Mouse (Mus musculus): ENCODE data around the gene Ticrr. TPM values are rescaled to one million over a fixed set of nuclear protein-coding genes. Genes with fewer than 3 reads are reported as not detected.

Ticrr gene
- polyA plus RNA-seq, 1 experiment: 1.9 TPM

DNA sequence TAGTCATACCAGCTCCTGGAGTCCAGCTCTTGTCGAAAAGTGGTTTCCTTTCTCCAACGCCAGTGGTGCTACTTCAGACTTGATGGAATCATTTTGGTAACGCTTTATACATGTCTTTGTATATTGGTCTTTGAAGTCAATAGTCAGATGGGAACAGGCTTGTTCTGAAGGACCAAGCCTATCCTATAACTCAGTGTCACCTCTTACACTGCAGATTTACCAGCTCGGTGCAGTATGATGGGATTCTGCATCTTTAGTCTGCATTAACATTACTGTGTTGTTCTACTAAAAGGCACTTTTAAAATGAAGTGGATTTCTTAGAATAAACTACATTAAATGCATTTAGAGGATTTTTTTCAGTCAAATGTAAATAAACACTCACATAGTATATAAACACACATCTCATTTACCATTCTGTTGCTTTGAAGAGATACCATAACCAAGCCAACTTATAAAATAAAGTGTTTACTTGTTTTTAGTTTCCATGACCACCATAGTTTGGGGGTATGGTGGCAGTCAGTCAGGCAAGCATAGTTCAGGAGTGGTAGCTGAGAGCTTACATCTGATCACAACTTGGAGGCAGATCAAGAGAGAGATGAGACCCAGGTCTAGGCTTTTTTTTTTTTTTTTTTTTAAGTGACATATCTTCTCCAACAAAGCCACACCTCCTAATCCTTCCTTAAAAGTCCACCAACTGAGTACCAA, 11.1 kb downstream of the Ticrr start:
- no peaks in the 10 kb centered on the region for H3K9me3 ChIP-seq
- no peak for TF ChIP-seq GATA1 (IDR thresholded peaks at IDR 0.05; ENCODE audit: borderline replicate concordance, low read length)
- no peak for TF ChIP-seq FLI1 (IDR thresholded peaks at IDR 0.05; ENCODE audit: low read length)
- H3K4me1 ChIP-seq: no peaks in the 10 kb centered on the region
- H3K4me3 ChIP-seq (replicated peaks): no peak overlapping the region
- peaks cover 88% of the 10 kb centered on the region for H3K36me3 ChIP-seq (replicated peaks; ENCODE audit: low read length)
- no peaks in the 10 kb centered on the region for H3K27me3 ChIP-seq (replicated peaks)

GRCm38 (mm10) chr7:79679186-79679585, 19.2 kb downstream of the Ticrr start:
- no peaks in the 10 kb centered on the region for H3K4me1 ChIP-seq
- no peaks in the 10 kb centered on the region for H3K9me3 ChIP-seq
- H3K4me3 ChIP-seq (replicated peaks): no peak overlapping the region
- peaks cover 93% of the 10 kb centered on the region for H3K36me3 ChIP-seq (replicated peaks; ENCODE audit: low read length)
- H3K27me3 ChIP-seq (replicated peaks): no peaks in the 10 kb centered on the region
- TF ChIP-seq GATA1 (IDR thresholded peaks at IDR 0.05; ENCODE audit: borderline replicate concordance, low read length) (no peak), FLI1 (IDR thresholded peaks at IDR 0.05; ENCODE audit: low read length) (no peak)

DNA sequence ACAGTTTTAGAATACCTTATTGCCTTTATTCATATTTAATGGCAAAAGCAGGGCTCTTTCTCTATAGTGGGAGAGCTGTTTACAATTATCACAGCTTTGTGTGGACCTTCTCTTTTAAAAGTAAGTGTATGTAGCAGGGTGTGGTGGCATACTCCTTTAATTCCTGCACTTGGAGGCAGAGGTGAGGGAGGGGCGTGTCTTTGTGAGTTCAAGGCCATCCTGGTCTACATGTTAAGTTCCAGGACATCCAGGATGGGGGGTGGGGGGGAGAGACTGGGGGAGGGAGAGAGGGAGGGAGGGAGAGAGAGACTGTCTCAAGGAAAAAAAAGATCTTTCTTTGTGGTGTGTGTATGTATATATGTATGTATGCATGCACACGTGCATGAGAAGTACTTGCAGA, 20.2 kb downstream of the Ticrr start:
- TF ChIP-seq FLI1 (IDR thresholded peaks at IDR 0.05; ENCODE audit: low read length) (no peak), GATA1 (IDR thresholded peaks at IDR 0.05; ENCODE audit: borderline replicate concordance, low read length) (no peak)
- Histone ChIP-seq H3K36me3 (replicated peaks; ENCODE audit: low read length) (peaks cover 96% of the 10 kb centered on the region), H3K27me3 (replicated peaks) (no peaks in the 10 kb centered on the region), H3K9me3 (no peaks in the 10 kb centered on the region), H3K4me3 (replicated peaks) (no peak overlapping the region), H3K4me1 (no peaks in the 10 kb centered on the region)

- Histone ChIP-seq H3K36me3 (replicated peaks; ENCODE audit: low read length) (peaks cover 95% of the 10 kb centered on the region), H3K4me1 (no peaks in the 10 kb centered on the region)
These were observed 36.5 kb downstream of the Ticrr start for GRCm38 (mm10) chr7:79696495-79696894.

DNA sequence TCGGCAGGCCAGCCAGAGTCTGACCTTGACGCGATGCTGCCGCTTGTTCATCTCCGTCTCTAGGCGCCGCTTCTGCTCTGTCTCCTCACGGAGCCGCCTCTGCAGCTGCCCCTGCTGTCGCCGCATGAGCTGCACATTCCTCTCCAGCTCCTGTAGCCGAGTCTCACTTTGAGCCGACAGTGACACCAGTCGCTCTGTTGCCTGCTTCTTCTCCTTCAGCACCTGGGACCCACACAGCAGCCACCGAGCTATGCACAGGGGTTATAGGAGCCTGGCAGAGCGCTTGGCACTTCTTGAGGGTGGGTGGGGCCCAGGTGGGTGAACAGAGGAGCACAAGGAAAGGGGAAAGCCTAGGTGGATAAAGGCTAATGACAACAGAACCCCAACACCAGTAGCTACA, 42.8 kb downstream of the Ticrr start:
- Histone ChIP-seq H3K4me1 (no peaks in the 10 kb centered on the region), H3K9me3 (no peaks in the 10 kb centered on the region), H3K4me3 (replicated peaks) (no peak overlapping the region), H3K36me3 (replicated peaks; ENCODE audit: low read length) (peaks cover 39% of the 10 kb centered on the region), H3K27me3 (replicated peaks) (peaks cover 33% of the 10 kb centered on the region)
- TF ChIP-seq FLI1 (IDR thresholded peaks at IDR 0.05; ENCODE audit: low read length): no peak
- TF ChIP-seq GATA1 (IDR thresholded peaks at IDR 0.05; ENCODE audit: borderline replicate concordance, low read length): no peak

More at GRCm38 (mm10) chr7:79696495-79696894, 36.5 kb downstream of the Ticrr start:
- Histone ChIP-seq H3K27me3 (replicated peaks) (no peaks in the 10 kb centered on the region), H3K4me3 (replicated peaks) (no peak overlapping the region), H3K9me3 (no peaks in the 10 kb centered on the region)
- no peak for TF ChIP-seq GATA1 (IDR thresholded peaks at IDR 0.05; ENCODE audit: borderline replicate concordance, low read length)
- no peak for TF ChIP-seq FLI1 (IDR thresholded peaks at IDR 0.05; ENCODE audit: low read length)

DNA sequence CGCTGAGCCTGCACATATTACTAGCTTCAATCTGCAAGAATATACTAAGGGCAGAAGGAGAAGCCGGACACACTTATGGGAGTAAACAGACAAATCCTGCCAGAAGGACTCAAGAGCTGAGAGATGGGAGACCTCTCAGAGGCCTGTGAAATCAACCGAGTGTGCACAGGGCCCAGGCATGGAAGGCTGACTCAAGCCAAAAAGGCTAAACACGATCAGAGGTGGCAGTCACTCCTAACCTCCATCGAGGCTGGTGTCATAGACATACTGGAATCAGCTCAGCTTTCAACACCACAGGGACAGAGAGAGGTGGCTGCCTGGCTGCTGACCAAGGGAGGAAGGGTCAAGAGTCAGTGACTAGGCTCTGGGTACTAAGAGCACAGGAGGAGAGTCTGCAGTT, 45.2 kb downstream of the Ticrr start:
- Histone ChIP-seq H3K4me3 (replicated peaks) (no peak overlapping the region), H3K27me3 (replicated peaks) (peaks cover 56% of the 10 kb centered on the region), H3K4me1 (no peaks in the 10 kb centered on the region), H3K36me3 (replicated peaks; ENCODE audit: low read length) (peaks cover 14% of the 10 kb centered on the region), H3K9me3 (no peaks in the 10 kb centered on the region)
- no peak for TF ChIP-seq GATA1 (IDR thresholded peaks at IDR 0.05; ENCODE audit: borderline replicate concordance, low read length)
- TF ChIP-seq FLI1 (IDR thresholded peaks at IDR 0.05; ENCODE audit: low read length): no peak

DNA sequence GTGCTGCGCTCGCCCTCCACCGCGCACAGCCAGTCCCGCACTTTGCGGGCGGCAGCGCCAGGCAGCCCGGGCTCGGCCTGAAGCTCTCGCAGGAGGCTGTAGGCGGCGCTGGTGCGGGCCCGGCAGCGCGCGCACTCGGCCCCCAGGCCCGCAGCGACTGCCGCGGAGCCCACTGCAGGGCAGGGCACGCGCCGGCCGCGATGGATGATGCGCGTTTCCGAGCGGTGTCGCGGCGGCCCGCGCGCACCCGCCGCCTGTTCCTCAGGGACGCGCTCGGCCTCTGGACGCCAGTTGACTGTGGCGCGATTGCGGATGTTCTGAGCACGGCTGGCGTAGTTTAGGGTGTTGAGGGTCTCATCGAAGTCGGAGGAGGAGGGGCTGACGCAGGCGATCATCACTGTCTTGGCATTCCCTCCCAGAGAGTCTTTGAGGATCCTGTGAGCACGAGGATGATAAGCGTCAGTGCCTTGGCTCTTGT, 50.2 kb downstream of the Ticrr start:
- H3K36me3 ChIP-seq (replicated peaks; ENCODE audit: low read length): no peaks in the 10 kb centered on the region
- H3K9me3 ChIP-seq: no peaks in the 10 kb centered on the region
- peak overlapping the region; percentile 67 for H3K4me3 ChIP-seq (replicated peaks)
- peaks cover 75% of the 10 kb centered on the region for H3K27me3 ChIP-seq (replicated peaks)
- no peak for TF ChIP-seq FLI1 (IDR thresholded peaks at IDR 0.05; ENCODE audit: low read length)
- TF ChIP-seq GATA1 (IDR thresholded peaks at IDR 0.05; ENCODE audit: borderline replicate concordance, low read length): no peak
- H3K4me1 ChIP-seq: peaks cover 15% of the 10 kb centered on the region

DNA sequence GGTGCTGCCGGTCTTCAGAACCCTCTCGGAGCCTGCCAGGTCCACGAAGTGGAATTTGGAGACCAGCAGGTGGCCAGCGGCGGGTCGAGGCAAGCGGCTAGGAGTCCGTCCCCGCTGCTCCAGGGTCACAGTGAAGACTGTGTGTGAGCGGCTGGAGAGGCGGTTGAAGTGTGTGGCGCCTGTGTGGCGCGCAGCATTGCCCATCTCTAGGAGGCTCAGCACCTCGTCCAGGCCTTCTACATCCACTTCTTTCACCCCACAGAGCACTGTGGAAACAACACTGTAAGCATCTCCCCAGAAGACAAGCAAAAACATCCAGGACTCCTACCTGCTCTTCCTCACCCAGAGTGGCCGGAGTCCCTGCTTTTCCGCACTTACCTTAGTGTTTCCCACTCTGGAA, 50.8 kb downstream of the Ticrr start:
- Histone ChIP-seq H3K36me3 (replicated peaks; ENCODE audit: low read length) (no peaks in the 10 kb centered on the region), H3K9me3 (no peaks in the 10 kb centered on the region), H3K4me3 (replicated peaks) (no peak overlapping the region), H3K27me3 (replicated peaks) (peaks cover 78% of the 10 kb centered on the region), H3K4me1 (peaks cover 20% of the 10 kb centered on the region)
- TF ChIP-seq FLI1 (IDR thresholded peaks at IDR 0.05; ENCODE audit: low read length) (no peak), GATA1 (IDR thresholded peaks at IDR 0.05; ENCODE audit: borderline replicate concordance, low read length) (no peak)

- peaks cover 76% of the 10 kb centered on the region for H3K27me3 ChIP-seq (replicated peaks)
- TF ChIP-seq FLI1 (IDR thresholded peaks at IDR 0.05; ENCODE audit: low read length): no peak
- TF ChIP-seq GATA1 (IDR thresholded peaks at IDR 0.05; ENCODE audit: borderline replicate concordance, low read length): no peak
- peaks cover 23% of the 10 kb centered on the region for H3K4me1 ChIP-seq
- peak within 1 kb of the TSS; percentile 93 for H3K4me3 ChIP-seq (replicated peaks)
- H3K36me3 ChIP-seq (replicated peaks; ENCODE audit: low read length): no peaks in the 10 kb centered on the region
- peaks cover 5% of the 10 kb centered on the region; the same call in 1 of the 2 replicates for H3K9me3 ChIP-seq
These were observed 55.4 kb downstream of the Ticrr start, which contains the start of gene Kif7 for GRCm38 (mm10) chr7:79715187-79715981. Kif7 (minus strand) TSS chr7:79715720.
